Mouse (Mus musculus): Measurements from ENCODE around the gene Nxph3.

GRCm38 (mm10) chr11:95511919-95512318 is 2.5 kb downstream of the Nxph3 start:
- TF ChIP-seq POLR2A (IDR thresholded peaks at IDR 0.05; ENCODE audit: insufficient read depth, low read depth, low read length) (no peak), CTCF (IDR thresholded peaks at IDR 0.05; ENCODE audit: insufficient read depth, low read depth, low read length) (no peak)
